Mouse (Mus musculus) kidney, postnatal 10 days (tissue): ENCODE data around the gene Hivep2.
A peak's percentile ranks its signal among the peaks of the same experiment; 100 is the strongest.

ENCODE experiments used
- DNase-seq: peaks from one replicate; pipeline ENCODE4 v3.0.0; 2021; ENCODE audit warnings: mixed read lengths

The Hivep2 gene

GRCm38 (mm10) chr10:14179424-14180339, 213.8 kb downstream of the Hivep2 start:
- DNase-seq = no peak

GRCm38 (mm10) chr10:14186352-14186976, 220.6 kb downstream of the Hivep2 start:
- DNase-seq = no peak

- no peak for DNase-seq
These were observed 223.2 kb downstream of the Hivep2 start for GRCm38 (mm10) chr10:14189050-14189449.

GRCm38 (mm10) chr10:14191202-14191601, 225.3 kb downstream of the Hivep2 start:
- peak; percentile 30 for DNase-seq

GRCm38 (mm10) chr10:14192156-14192555, 226.3 kb downstream of the Hivep2 start:
- DNase-seq = no peak

- DNase-seq = no peak
These were observed 227.8 kb downstream of the Hivep2 start for GRCm38 (mm10) chr10:14193702-14194101.

- DNase-seq = peak; percentile 75
These were observed 230.1 kb downstream of the Hivep2 start for GRCm38 (mm10) chr10:14195778-14196650.

GRCm38 (mm10) chr10:14196785-14197184, 230.9 kb downstream of the Hivep2 start:
- DNase-seq = no peak

- DNase-seq = no peak
These were observed 231.4 kb downstream of the Hivep2 start for GRCm38 (mm10) chr10:14197261-14197660.

GRCm38 (mm10) chr10:14199332-14199731, 233.5 kb downstream of the Hivep2 start:
- no peak for DNase-seq

GRCm38 (mm10) chr10:14200310-14200709, 234.4 kb downstream of the Hivep2 start:
- DNase-seq = peak; percentile 75
